Mouse (Mus musculus) heart, embryonic 14.5 days (tissue): ENCODE measurements around the gene Hoxd11. TPM values are rescaled to one million over a fixed set of nuclear protein-coding genes. Genes with fewer than 3 reads are reported as not detected.

Source experiments
- ATAC-seq: fragments of 200-750 bp; cut with Nextera tagmentation; 2 replicates; pipeline ENCODE4 v1.8.0; 2017; ENCODE audit warnings: low read depth, moderate TSS enrichment; ENCODE audit not compliant: insufficient number of reproducible peaks, insufficient read depth, low FRiP score
- H3K27ac ChIP-seq, 2 experiments: fragments of 200-500 bp in 1 of 2; fragments of 300-500 bp in 1 of 2; sonication (generic) in 1 of 2; replicated peaks in 1 of 2; 2 replicates each; pipeline ENCODE4 v1.5.1; 2012 to 2014; ENCODE audit warnings: low read depth in 2 of 2, low read length in 2 of 2, control low read depth in 1 of 2, mild to moderate bottlenecking in 1 of 2, mixed read lengths in 1 of 2; ENCODE audit not compliant: control insufficient read depth in 1 of 2, insufficient read depth in 1 of 2
- H3K27me3 ChIP-seq: fragments of 300-500 bp; sonication (generic); 2 replicates; pipeline ENCODE4 v1.6.1; 2014; ENCODE audit warnings: mild to moderate bottlenecking, low read length, control low read depth; ENCODE audit not compliant: control insufficient read depth, insufficient read depth
- H3K36me3 ChIP-seq: fragments of 300-500 bp; sonication (generic); 2 replicates; pipeline ENCODE4 v1.6.1; 2014; ENCODE audit warnings: mild to moderate bottlenecking, control low read depth, low read length, mixed read lengths; ENCODE audit not compliant: control insufficient read depth, insufficient read depth
- H3K4me1 ChIP-seq, 2 experiments: fragments of 200-500 bp in 1 of 2; fragments of 300-500 bp in 1 of 2; sonication (generic) in 1 of 2; 2 replicates each; pipeline ENCODE4 v1.6.1; 2012 to 2014; ENCODE audit warnings: low read length in 2 of 2, control low read depth in 1 of 2, mixed read lengths in 1 of 2; ENCODE audit not compliant: control insufficient read depth in 2 of 2, insufficient read depth in 2 of 2
- H3K4me2 ChIP-seq: fragments of 300-500 bp; sonication (generic); 2 replicates; pipeline ENCODE4 v1.6.1; 2014; ENCODE audit warnings: mild to moderate bottlenecking, low read length
- H3K4me3 ChIP-seq, 2 experiments: fragments of 200-500 bp in 1 of 2; fragments of 300-500 bp in 1 of 2; sonication (generic) in 1 of 2; 2 replicates each; pipeline ENCODE4 v1.5.1; 2012 to 2014; ENCODE audit warnings: low read length in 2 of 2, mild to moderate bottlenecking in 2 of 2, control low read depth in 1 of 2, low read depth in 1 of 2, moderate library complexity in 1 of 2; ENCODE audit not compliant: control insufficient read depth in 1 of 2, insufficient read depth in 1 of 2
- H3K9ac ChIP-seq: fragments of 300-500 bp; sonication (generic); 2 replicates; pipeline ENCODE4 v1.6.1; 2014; ENCODE audit warnings: mild to moderate bottlenecking, low read length
- H3K9me3 ChIP-seq: fragments of 300-500 bp; sonication (generic); 2 replicates; pipeline ENCODE4 v1.6.1; 2016; ENCODE audit warnings: low read length, control low read depth; ENCODE audit not compliant: control insufficient read depth
- WGBS: fragments of 180-500 bp; shearing (Covaris S2); extraction: QIAGEN DNeasy Blood & Tissue Kit; methylation state at CpG from one replicate; pipeline ENCODE4 v1.1.7; 2014; 5-methylcytosine and 5-hydroxymethylcytosine counted together
- polyA plus RNA-seq: library from polyadenylated mRNA; unstranded; fragments of >200 nt; fragmentation: Nextera tagmentation; extraction: Ambion mirVana; gene quantifications from 2 replicates; pipeline ENCODE4 v1.2.1, GENCODE M21; 2014

Hoxd11 gene
- polyA plus RNA-seq, 1 experiment from 2014 or later = not detected

DNA sequence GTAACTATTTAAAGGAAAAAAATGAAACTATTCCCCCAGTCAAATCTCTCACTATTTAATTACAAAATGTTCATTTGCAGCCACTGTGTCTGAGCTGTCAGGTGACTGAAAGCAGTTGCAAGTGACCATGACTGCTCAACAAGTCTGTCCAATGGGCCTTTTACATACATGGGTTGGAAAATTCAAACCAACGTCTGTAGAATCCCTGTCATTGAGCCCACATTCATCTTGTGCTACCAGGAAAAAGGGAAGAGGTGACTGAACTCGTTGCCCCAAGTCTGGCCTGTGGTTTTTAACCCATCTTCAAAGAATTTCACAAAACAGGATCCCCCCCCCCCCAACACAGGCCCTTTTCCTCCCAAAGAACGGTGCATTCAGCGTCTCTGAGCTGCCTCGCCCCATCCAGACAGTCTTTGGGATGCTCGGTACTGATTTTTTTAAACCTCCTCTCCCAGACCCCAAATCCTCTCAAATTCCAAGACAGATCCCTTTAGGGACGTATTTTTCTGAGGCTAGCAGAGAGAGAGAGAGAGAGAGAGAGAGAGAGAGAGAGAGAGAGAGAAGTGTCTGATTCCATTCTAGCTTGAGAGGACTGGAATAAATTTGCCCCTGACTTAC, 16.6 kb downstream of the Hoxd11 start:
- ATAC-seq = no peak
- Histone ChIP-seq H3K27ac (no peak overlapping the region), H3K36me3 (no peaks in the 10 kb centered on the region), H3K27me3 (peaks cover 100% of the 10 kb centered on the region), H3K4me2 (no peak overlapping the region), H3K4me3 (no peak overlapping the region), H3K9me3 (no peaks in the 10 kb centered on the region), H3K4me1 (peaks cover 0 to 7% of the 10 kb centered on the region in 2 experiments; a peak in 2 of 4 replicates), H3K9ac (no peak overlapping the region)
- 4% methylated on average over 7 of the region's 7 CpGs for WGBS

DNA sequence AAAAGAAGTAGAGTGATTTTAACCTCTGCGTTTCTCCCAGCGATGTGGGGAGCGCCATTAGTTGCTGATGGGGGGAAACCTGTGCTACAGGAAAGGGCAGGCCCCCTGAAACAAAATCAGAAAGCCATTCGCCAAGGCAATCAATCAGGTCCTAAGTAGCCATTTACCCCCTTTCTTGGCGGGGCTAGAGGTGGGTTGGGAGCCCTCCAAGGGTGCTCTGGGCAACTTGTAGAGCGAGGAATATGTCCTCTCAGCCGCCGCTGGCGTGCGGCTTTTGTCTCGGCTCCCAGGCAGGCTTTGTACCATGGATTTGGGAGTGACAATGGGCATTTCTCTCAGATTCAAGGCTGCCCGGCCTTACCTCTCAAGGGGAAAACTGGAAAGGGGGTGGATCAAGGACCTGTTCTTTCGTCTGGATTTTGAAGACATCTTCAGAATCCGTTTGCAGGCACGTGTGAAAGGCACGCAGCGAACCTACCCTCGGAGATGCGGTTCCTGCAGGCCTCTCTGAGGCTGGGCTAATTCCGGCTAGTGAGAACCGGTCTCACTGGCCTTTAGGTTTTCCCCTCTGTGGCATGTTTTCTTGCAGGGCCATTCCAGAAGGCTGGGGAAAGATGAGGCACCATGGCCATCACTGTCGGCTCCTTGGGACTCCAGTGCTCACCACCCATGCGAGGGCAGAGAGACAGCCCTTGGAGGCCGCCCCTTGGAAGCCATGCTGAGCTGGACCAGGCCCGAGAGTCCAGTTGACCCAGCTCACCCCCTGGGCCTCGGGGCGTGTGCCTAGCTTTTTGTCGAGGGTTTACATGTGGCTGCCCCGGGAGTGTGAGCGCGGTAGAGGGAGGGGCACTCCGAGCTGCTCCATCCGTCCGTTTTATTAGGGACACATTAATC, 17.3 kb downstream of the Hoxd11 start:
- peaks cover 100% of the 10 kb centered on the region for H3K27me3 ChIP-seq
- no peak for ATAC-seq
- H3K4me2 ChIP-seq = no peak overlapping the region
- H3K27ac ChIP-seq = no peak overlapping the region
- H3K4me3 ChIP-seq = no peak overlapping the region
- no peak overlapping the region for H3K9ac ChIP-seq
- no peaks in the 10 kb centered on the region for H3K9me3 ChIP-seq
- no peaks in the 10 kb centered on the region for H3K36me3 ChIP-seq
- peaks cover 0 to 7% of the 10 kb centered on the region in 2 experiments; a peak in 2 of 4 replicates for H3K4me1 ChIP-seq
- WGBS = 3% methylated on average over 34 of the region's 34 CpGs

GRCm38 (mm10) chr2:74697567-74698121, 18.3 kb downstream of the Hoxd11 start, which contains the start of gene Hoxd9:
TSS of gene Hoxd9 (plus strand) at chr2:74697727.
- H3K36me3 ChIP-seq = no peaks in the 10 kb centered on the region
- no peak within 1 kb of the TSS for H3K27ac ChIP-seq
- no peaks in the 10 kb centered on the region for H3K9me3 ChIP-seq
- peaks cover 0 to 7% of the 10 kb centered on the region in 2 experiments; a peak in 2 of 4 replicates for H3K4me1 ChIP-seq
- H3K4me2 ChIP-seq = peak within 1 kb of the TSS; percentile 69
- WGBS = under 1% methylated on average over 43 of the region's 43 CpGs
- peaks cover 99% of the 10 kb centered on the region for H3K27me3 ChIP-seq
- peak within 1 kb of the TSS; percentile 31 to 42 for H3K4me3 ChIP-seq
- H3K9ac ChIP-seq = no peak within 1 kb of the TSS
- no peak; the same call in 1 of the 2 replicates for ATAC-seq

- no peak overlapping the region for H3K27ac ChIP-seq
- H3K4me2 ChIP-seq = peak overlapping the region; percentile 69
- WGBS = under 1% methylated on average over 77 of the region's 86 CpGs
- peak overlapping the region; percentile 31 to 42 for H3K4me3 ChIP-seq
- no peaks in the 10 kb centered on the region for H3K36me3 ChIP-seq
- H3K27me3 ChIP-seq = peaks cover 99% of the 10 kb centered on the region
- H3K9ac ChIP-seq = no peak overlapping the region
- no peak for ATAC-seq
- peaks cover 0 to 7% of the 10 kb centered on the region in 2 experiments; a peak in 2 of 4 replicates for H3K4me1 ChIP-seq
- H3K9me3 ChIP-seq = no peaks in the 10 kb centered on the region
Measured at GRCm38 (mm10) chr2:74698201-74699052, 19.1 kb downstream of the Hoxd11 start.

DNA sequence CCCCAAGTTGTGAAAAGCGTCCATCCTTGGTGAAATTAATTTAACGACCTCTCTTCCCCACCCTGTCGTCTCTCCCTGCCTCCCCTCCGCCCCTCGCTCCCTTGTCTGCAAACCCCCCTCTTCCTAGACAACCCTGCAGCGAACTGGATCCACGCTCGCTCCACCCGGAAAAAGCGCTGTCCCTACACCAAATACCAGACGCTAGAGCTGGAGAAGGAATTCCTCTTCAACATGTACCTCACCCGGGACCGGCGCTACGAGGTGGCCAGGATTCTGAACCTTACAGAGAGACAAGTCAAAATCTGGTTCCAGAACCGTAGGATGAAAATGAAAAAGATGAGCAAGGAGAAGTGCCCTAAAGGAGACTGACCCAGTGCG, 19.7 kb downstream of the Hoxd11 start:
- H3K4me2 ChIP-seq = no peak overlapping the region

DNA sequence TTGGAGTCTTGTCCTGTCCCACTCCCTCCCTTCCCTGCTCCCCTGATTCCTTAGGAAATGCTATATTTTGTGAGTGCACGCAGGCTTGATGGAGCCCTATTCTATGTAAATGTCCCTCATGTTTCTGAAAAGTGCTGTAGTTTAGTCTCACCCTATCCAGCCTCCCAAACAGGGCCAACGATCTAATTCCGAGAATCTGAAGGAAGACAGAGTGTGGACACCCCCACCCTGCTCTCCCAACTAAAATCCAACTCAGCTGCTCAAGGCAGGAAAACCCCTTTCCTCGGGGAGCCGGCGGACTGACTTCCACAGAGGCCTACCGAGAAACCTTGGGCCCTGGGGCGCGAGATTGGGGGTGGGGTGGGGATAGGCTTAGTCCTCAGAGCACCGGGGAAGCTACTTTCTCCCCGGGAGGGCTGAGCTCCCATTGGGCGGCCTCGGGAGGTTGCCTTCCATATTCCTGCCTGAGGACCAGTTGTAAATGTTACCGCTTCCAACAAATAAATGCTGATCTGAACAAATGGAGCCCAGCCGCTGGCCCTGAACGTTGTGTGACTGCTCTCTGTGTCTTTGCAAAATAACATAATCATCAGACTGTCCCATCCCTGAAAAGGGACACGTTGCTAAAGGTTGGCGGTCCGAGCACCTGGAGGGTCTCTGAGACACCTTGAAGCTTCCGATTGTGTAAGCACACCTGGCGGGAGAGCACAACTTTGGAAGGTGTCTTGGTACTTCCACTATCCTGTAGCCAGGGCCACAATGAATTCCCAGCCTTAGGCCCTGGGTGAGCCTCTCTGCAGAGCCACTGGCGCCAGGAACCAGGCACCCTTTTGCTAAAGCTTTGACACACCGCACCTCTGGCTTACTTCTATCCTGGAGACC, 20.5 kb downstream of the Hoxd11 start:
- no peaks in the 10 kb centered on the region for H3K36me3 ChIP-seq
- no peak overlapping the region for H3K27ac ChIP-seq
- 3% methylated on average over 23 of the region's 23 CpGs for WGBS
- H3K9me3 ChIP-seq = no peaks in the 10 kb centered on the region
- peaks cover 0 to 11% of the 10 kb centered on the region in 2 experiments; a peak in 3 of 4 replicates for H3K4me1 ChIP-seq
- H3K4me3 ChIP-seq = no peak overlapping the region
- no peak for ATAC-seq
- H3K27me3 ChIP-seq = peaks cover 99% of the 10 kb centered on the region
- no peak overlapping the region for H3K9ac ChIP-seq
- H3K4me2 ChIP-seq = no peak overlapping the region

More for the DNA sequence above, 19.7 kb downstream of the Hoxd11 start:
- H3K4me1 ChIP-seq = peaks cover 0 to 7% of the 10 kb centered on the region in 2 experiments; a peak in 2 of 4 replicates
- 3% methylated on average over 17 of the region's 17 CpGs for WGBS
- H3K4me3 ChIP-seq = no peak overlapping the region
- H3K36me3 ChIP-seq = no peaks in the 10 kb centered on the region
- peaks cover 99% of the 10 kb centered on the region for H3K27me3 ChIP-seq
- ATAC-seq = no peak
- H3K9ac ChIP-seq = no peak overlapping the region
- H3K9me3 ChIP-seq = no peaks in the 10 kb centered on the region
- H3K27ac ChIP-seq = no peak overlapping the region
